Mouse (Mus musculus) CH12.LX (cell line): Measurements from ENCODE around the gene Ensa.

Source experiments
- BHLHE40 ChIP-seq: IDR thresholded peaks from 2 replicates; pipeline ENCODE4 v1.6.1; 2011; ENCODE audit warnings: mild to moderate bottlenecking, low read depth, low read length, improper control_type of control experiment
- CHD1 ChIP-seq: IDR thresholded peaks from 2 replicates; pipeline ENCODE4 v1.6.1; 2012; ENCODE audit warnings: low read depth, low read length, improper control_type of control experiment, inconsistent platforms
- CTCF ChIP-seq, 2 experiments: IDR thresholded peaks in 1 of 2; conservative IDR thresholded peaks in 1 of 2; 2 replicates each; pipeline ENCODE4 v1.5.1; 2011 to 2012; ENCODE audit warnings: low read depth in 2 of 2, low read length in 2 of 2, improper control_type of control experiment in 1 of 2, inconsistent platforms in 1 of 2, mild to moderate bottlenecking in 1 of 2, moderate library complexity in 1 of 2
- E2F4 ChIP-seq: IDR thresholded peaks from 2 replicates; pipeline ENCODE4 v1.6.1; 2011; ENCODE audit warnings: low read depth, low read length, improper control_type of control experiment; ENCODE audit not compliant: insufficient replicate concordance
- EP300 ChIP-seq: IDR thresholded peaks from 2 replicates; pipeline ENCODE4 v1.6.1; 2011; ENCODE audit warnings: low read length, improper control_type of control experiment
- JUN ChIP-seq: IDR thresholded peaks from 2 replicates; pipeline ENCODE4 v1.6.1; 2011; ENCODE audit warnings: low read depth, mild to moderate bottlenecking, low read length, improper control_type of control experiment, moderate library complexity; ENCODE audit not compliant: insufficient read depth
- JUND ChIP-seq: conservative IDR thresholded peaks from 2 replicates; pipeline ENCODE4 v1.6.1; 2011; ENCODE audit warnings: low read depth, low read length, improper control_type of control experiment
- MAX ChIP-seq: IDR thresholded peaks from 2 replicates; pipeline ENCODE4 v1.6.1; 2011; ENCODE audit warnings: low read length, improper control_type of control experiment
- POLR2A ChIP-seq: IDR thresholded peaks from 2 replicates; pipeline ENCODE4 v1.6.1; 2011; ENCODE audit warnings: low read depth, mild to moderate bottlenecking, improper control_type of control experiment, low read length
- POLR2AphosphoS2 ChIP-seq: IDR thresholded peaks from 2 replicates; pipeline ENCODE4 v1.6.1; 2011; ENCODE audit warnings: low read depth, low read length, improper control_type of control experiment
- SMC3 ChIP-seq: IDR thresholded peaks from 2 replicates; pipeline ENCODE4 v1.6.1; 2011; ENCODE audit warnings: low read depth, low read length, improper control_type of control experiment
- TBP ChIP-seq: conservative IDR thresholded peaks from 2 replicates; pipeline ENCODE4 v1.6.1; 2011; ENCODE audit warnings: low read depth, low read length, improper control_type of control experiment
- ZMIZ1 ChIP-seq: IDR thresholded peaks from 2 replicates; pipeline ENCODE4 v1.6.1; 2012; ENCODE audit warnings: low read depth, mild to moderate bottlenecking, inconsistent platforms, low read length, improper control_type of control experiment
- ZNF384 ChIP-seq: IDR thresholded peaks from 2 replicates; pipeline ENCODE4 v1.6.1; 2012; ENCODE audit warnings: low read depth, low read length, improper control_type of control experiment, inconsistent platforms

- TF ChIP-seq JUND, result no peak
- no peak for TF ChIP-seq EP300
- no peak for TF ChIP-seq ZMIZ1
- no peak for TF ChIP-seq CTCF (conservative IDR thresholded peaks at IDR 0.05 in 1 of 2, IDR thresholded peaks at IDR 0.05 in 1 of 2; ENCODE audit: low read depth in 2 of 2, low read length in 2 of 2)
- TF ChIP-seq POLR2AphosphoS2, result no peak
- no peak for TF ChIP-seq MAX
- TF ChIP-seq E2F4, result no peak
- TF ChIP-seq ZNF384, result no peak
- no peak for TF ChIP-seq BHLHE40
- TF ChIP-seq POLR2A, result no peak
- no peak for TF ChIP-seq SMC3
- no peak for TF ChIP-seq CHD1
- TF ChIP-seq TBP, result no peak
- TF ChIP-seq JUN, result no peak
Observed at GRCm38 (mm10) chr3:95606096-95606495, 18.7 kb upstream of the Ensa start.
